8 mouse cellular contexts compared by ENCODE assay signal in the genomic region with DNA sequence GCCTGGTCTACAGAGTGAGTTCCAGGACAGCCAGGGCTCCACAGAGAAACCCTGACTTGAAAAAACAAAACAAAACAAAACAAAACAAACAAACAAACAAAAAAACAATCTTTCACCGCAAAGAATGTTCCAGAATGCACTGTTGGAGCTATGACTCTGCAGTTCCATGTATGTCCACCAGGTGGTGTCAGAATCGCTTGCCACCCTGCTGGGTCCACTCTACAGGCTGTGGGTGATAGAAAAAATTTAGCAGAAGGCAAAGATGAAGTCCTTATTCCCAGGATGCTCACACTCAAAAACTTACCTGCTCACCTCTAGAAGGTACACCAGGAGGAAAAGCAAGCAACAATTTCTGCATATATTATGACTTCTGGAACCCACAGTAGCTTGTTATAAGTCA. TPM values are rescaled to one million over a fixed set of nuclear protein-coding genes. Genes with fewer than 3 reads are reported as not detected.
DNase-seq lines count a peak whose midpoint lies in the region; ATAC-seq lines count a peak whose summit lies in the region.

No protein-coding gene starts in this region.

- intact Hi-C loops in heart, postnatal 36 days (cut with DNase I) = loop anchor here (1.0 to 5.0 kb wide), 2 partner anchors 114 to 171 kb away; no protein-coding TSS in a partner anchor
- intact Hi-C loops in left cerebral cortex, postnatal 36 days (cut with DNase I) = loop anchor here (5.0 kb wide), 1 partner anchor 51 kb away; a partner anchor contains a TSS

- no peak overlapping the region for H3K4me2 ChIP-seq in midbrain, embryonic 11.5 days
- H3K4me2 ChIP-seq in midbrain, embryonic 16.5 days (ENCODE audit: low read length) = no peak overlapping the region
- no peak overlapping the region for H3K4me2 ChIP-seq in neural tube, embryonic 13.5 days

- no peak overlapping the region for H3K9ac ChIP-seq in midbrain, embryonic 11.5 days (ENCODE audit: low read length)
- no peak overlapping the region for H3K9ac ChIP-seq in midbrain, embryonic 16.5 days (ENCODE audit: low read depth, low read length)
- no peak overlapping the region for H3K9ac ChIP-seq in neural tube, embryonic 13.5 days

- H3K4me1 ChIP-seq in midbrain, embryonic 11.5 days (ENCODE audit: control insufficient read depth, insufficient read depth, low read length) = peaks cover 13% of the 10 kb centered on the region
- peaks cover 17% of the 10 kb centered on the region for H3K4me1 ChIP-seq in midbrain, embryonic 16.5 days (ENCODE audit: control insufficient read depth, insufficient read depth, low read length)
- peaks cover 27% of the 10 kb centered on the region for H3K4me1 ChIP-seq in neural tube, embryonic 13.5 days (replicated peaks)

- no peak overlapping the region for H3K27ac ChIP-seq in midbrain, embryonic 11.5 days (ENCODE audit: low read depth, low read length)
- H3K27ac ChIP-seq in midbrain, embryonic 16.5 days (ENCODE audit: low read length) = no peak overlapping the region
- H3K27ac ChIP-seq in neural tube, embryonic 13.5 days (replicated peaks) = peak overlapping the region; percentile 95; the same call in 1 of the 2 replicates

- DNase-seq in midbrain, embryonic 11.5 days (ENCODE audit: low spot score, missing footprints) = peak; percentile 91
- peak; percentile 49 for DNase-seq in T-cell, adult 2 months (ENCODE audit: low spot score)
- DNase-seq in cerebellum, postnatal 25 days = peak; percentile 77 to 85
- DNase-seq in heart, postnatal 36 days = peak; percentile 70 to 73
- DNase-seq in left cerebral cortex, postnatal 36 days (ENCODE audit: low spot score in 2 of 2) = peak; percentile 34 to 70
- peak; percentile 45 for DNase-seq in thymus, postnatal 25 days

- no peaks in the 10 kb centered on the region for H3K9me3 ChIP-seq in midbrain, embryonic 11.5 days (ENCODE audit: control insufficient read depth, low read length)
- no peaks in the 10 kb centered on the region for H3K9me3 ChIP-seq in midbrain, embryonic 16.5 days (replicated peaks; ENCODE audit: control insufficient read depth, low read length, poor library complexity, severe bottlenecking)
- no peaks in the 10 kb centered on the region for H3K9me3 ChIP-seq in neural tube, embryonic 13.5 days

- H3K27me3 ChIP-seq in midbrain, embryonic 11.5 days (ENCODE audit: control insufficient read depth, insufficient read depth, low read length) = no peaks in the 10 kb centered on the region
- H3K27me3 ChIP-seq in midbrain, embryonic 16.5 days (ENCODE audit: control insufficient read depth, insufficient read depth, low read depth, low read length) = no peaks in the 10 kb centered on the region
- no peaks in the 10 kb centered on the region for H3K27me3 ChIP-seq in neural tube, embryonic 13.5 days

- WGBS in midbrain, embryonic 11.5 days = 29% methylated on average over 2 of the region's 2 CpGs
- 14% methylated on average over 2 of the region's 2 CpGs for WGBS in midbrain, embryonic 16.5 days
- WGBS in neural tube, embryonic 13.5 days = 17% methylated on average over 2 of the region's 2 CpGs

- no peak overlapping the region for H3K4me3 ChIP-seq in midbrain, embryonic 11.5 days (ENCODE audit: low read depth, low read length)
- H3K4me3 ChIP-seq in midbrain, embryonic 16.5 days (ENCODE audit: low read depth, low read length) = no peak overlapping the region
- H3K4me3 ChIP-seq in neural tube, embryonic 13.5 days = no peak overlapping the region

- no peak for ATAC-seq in midbrain, embryonic 11.5 days (ENCODE audit: low FRiP score)
- ATAC-seq in midbrain, embryonic 16.5 days = no peak
- ATAC-seq in neural tube, embryonic 13.5 days (ENCODE audit: low read depth) = no peak

- H3K36me3 ChIP-seq in midbrain, embryonic 11.5 days (ENCODE audit: control insufficient read depth, insufficient read depth, low read length) = no peaks in the 10 kb centered on the region
- H3K36me3 ChIP-seq in midbrain, embryonic 16.5 days (ENCODE audit: control insufficient read depth, insufficient read depth, low read length) = no peaks in the 10 kb centered on the region
- no peaks in the 10 kb centered on the region for H3K36me3 ChIP-seq in neural tube, embryonic 13.5 days

RNA-seq across cellular contexts. Expression of a gene that starts 34.4 kb away (rescaled TPM):
- polyA plus RNA-seq in midbrain, embryonic 11.5 days (2014; fragmentation: Nextera tagmentation; extraction: Ambion mirVana) = not detected in 2 replicates
- not detected in 2 replicates for polyA plus RNA-seq in midbrain, embryonic 16.5 days (2015; fragmentation: Nextera tagmentation; extraction: Ambion mirVana)
- total RNA-seq in heart, postnatal 36 days (2021) = not detected
- not detected for total RNA-seq in left cerebral cortex, postnatal 36 days (2021)
- polyA plus RNA-seq in neural tube, embryonic 13.5 days (2015; fragmentation: Nextera tagmentation; extraction: Ambion mirVana) = not detected in 2 replicates

RNA-seq across cellular contexts. Expression of a gene that starts 49.7 kb away (rescaled TPM):
- polyA plus RNA-seq in midbrain, embryonic 11.5 days (2014; fragmentation: Nextera tagmentation; extraction: Ambion mirVana) = 26.2 and 29.7 TPM in 2 replicates
- polyA plus RNA-seq in midbrain, embryonic 16.5 days (2015; fragmentation: Nextera tagmentation; extraction: Ambion mirVana) = 50.3 and 50.9 TPM in 2 replicates
- 1 to 10 TPM; 4.3 to 5.2 TPM for total RNA-seq in heart, postnatal 36 days (2021)
- 10 to 100 TPM; 20.2 to 34.1 TPM for total RNA-seq in left cerebral cortex, postnatal 36 days (2021)
- 51.5 and 52.0 TPM in 2 replicates for polyA plus RNA-seq in neural tube, embryonic 13.5 days (2015; fragmentation: Nextera tagmentation; extraction: Ambion mirVana)
